Mouse (Mus musculus) left cerebral cortex, adult 11 months (tissue): ENCODE data around the gene Pgrmc1.
A peak's percentile ranks its signal among the peaks of the same experiment; 100 is the strongest.
"Not testable (repeated sequence)": the region's sequence is repeated elsewhere in the genome, so short reads cannot be mapped to it uniquely, and the experiment has no call there.

Experiments used
- DNase-seq: peaks from one replicate; pipeline ENCODE4 v3.0.0; 2022; ENCODE audit warnings: low spot score

Pgrmc1 gene

DNA sequence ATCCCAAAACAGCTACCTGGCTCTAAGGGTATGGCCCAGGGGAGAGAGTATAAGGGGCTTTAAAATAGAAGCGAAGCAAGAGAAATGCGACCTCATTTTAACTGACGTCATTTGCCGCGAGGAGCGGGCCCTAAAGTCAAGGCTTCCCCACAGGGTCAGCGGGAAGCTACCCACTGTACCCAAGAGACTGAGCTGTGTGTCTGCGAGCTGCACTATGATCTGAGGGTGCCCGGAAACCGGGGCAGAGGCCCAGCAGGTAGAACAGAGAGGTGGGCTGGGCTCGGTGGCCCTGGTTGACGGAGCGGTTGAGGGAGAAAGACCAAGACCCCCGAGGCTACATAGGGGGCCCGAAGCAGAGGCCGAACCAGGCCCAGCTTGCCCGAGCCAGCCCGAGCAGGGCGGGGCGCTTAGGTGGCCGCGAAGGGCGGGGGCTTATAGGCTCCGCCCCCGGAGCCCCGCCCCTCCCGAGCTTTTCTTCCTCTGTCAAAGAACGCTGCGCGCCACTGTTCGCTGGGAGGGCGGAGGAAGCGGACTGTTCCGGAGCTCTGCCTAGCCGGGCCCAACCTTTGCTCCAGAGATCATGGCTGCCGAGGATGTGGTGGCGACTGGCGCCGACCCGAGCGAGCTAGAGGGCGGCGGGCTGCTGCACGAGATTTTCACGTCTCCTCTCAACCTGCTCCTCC, at the start of gene Pgrmc1:
Gene Pgrmc1 (plus strand): TSS at position 500 of the 683 bp plus-strand sequence.
- DNase-seq, result peak; percentile 71

DNA sequence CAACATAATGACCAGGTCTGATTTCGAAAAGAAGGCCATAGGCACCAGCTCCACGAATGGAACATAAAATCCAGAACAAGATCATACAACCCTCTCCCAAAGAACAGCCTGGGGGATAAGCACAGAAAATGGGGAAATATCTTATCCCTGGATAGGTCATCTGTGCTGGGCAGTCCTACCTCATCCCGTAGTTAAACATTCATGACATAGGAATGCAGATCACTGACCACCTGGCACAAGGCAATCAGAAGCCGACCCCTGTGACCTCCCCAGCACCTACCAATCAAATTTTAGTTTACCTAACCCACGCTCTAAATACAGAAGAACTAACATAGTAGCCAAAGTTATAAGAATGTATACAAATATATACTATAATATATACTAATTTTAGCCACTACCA, 49.2 kb upstream of the Pgrmc1 start:
- DNase-seq, result no peak

DNA sequence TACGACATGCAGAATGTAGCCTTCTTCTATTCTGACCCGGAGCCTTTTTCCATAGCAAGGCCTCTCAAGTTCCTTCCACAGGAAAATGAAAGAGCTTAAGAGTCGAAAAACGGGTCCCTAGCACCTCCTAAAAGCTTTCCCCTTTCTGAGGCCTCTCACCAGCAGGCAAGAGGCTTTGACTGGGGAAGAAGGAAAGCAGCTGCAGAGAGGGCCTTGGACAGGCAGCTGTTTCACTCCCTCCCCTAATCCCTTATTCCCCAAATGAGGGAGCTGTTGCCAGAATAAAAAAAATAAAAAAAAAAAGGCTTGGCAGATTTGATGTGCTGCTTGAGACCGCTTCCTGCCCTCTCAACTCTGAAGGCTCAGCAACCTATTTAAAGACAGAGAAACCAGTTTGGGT, 47.1 kb upstream of the Pgrmc1 start:
- no peak for DNase-seq

DNA sequence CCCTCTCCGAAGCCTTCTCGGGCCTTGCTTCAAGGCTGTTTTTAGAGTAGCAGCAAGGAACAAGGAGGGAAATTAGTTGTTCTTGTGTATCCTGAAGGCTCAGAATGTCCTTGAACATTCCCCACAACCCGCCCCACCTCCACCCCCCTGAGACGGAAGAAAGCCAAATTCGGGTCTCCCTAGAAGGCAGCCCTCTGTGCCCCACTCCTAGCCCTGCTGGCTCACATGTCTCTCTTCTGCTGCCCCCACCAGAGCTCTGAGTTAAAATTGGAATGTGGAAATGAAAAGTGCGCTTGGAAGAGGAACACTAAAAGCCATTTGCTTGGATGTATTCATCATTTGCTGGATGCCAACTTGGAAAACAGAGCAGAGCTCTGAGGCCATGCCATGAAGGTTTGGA, 46.7 kb upstream of the Pgrmc1 start:
- DNase-seq, result no peak

DNA sequence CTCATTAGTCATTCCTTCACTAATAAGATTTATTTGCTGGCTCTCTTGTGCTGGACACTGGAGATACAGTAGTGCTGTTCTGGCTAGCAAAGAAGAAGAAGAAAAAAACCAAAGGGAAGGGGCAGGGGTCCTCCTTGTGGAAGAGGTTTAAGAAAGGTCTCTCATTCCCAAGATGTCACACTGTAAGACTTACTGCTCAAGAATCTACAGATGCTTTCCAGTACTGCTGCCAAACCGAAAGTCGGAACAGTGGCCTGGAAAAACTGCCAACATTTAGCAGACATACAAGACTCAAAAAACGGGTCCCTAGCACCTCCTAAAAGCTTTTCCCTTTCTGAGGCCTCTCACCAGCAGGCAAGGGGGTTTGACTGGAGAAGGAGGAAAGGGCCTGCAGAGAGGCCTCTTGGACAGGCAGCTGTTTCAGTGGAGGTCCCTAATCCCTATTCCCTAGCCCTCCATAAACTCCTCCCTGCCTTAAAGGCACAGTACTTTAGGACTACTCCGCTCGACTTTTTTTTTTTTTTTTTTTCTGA, 45.9 kb upstream of the Pgrmc1 start:
- no peak for DNase-seq

DNA sequence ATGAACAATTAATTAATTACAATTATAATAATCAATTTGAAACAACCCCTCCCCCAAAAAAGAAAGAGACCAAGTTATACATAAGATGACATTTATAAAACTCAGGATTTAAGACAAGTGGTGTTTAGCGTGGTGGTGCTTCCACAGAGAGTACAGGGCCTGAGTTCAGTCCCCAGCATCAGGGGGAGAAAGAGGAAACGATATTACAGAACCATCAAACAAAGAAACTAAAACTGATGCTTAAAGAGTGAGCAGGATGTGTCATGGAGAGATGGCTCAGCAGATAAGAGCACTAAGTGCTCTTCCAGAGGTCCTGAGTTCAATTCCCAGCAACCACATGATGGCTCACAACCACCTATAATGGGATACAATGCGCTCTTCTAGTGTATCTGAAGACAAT, 45.3 kb upstream of the Pgrmc1 start:
- DNase-seq, result no peak

DNA sequence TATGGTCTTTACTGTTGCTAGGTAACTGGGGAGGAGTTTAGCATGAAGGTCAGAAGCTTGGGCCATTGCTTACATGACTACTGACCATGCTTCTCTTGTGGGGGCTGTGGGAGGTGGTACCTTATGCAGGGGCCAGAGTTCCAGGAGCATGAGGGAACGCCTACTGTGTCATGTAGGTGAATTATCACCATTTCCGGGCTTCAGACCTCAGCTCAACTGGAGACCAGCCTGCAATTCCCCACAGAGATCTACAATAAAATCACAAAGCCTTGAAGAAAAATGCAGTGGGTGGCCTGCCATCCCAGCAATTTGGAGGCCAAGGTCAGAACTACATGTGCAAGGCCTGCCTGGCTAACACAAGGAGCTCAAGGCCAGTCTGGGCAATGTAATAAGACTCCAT, 42.8 kb upstream of the Pgrmc1 start:
- DNase-seq, result not testable (repeated sequence)

DNA sequence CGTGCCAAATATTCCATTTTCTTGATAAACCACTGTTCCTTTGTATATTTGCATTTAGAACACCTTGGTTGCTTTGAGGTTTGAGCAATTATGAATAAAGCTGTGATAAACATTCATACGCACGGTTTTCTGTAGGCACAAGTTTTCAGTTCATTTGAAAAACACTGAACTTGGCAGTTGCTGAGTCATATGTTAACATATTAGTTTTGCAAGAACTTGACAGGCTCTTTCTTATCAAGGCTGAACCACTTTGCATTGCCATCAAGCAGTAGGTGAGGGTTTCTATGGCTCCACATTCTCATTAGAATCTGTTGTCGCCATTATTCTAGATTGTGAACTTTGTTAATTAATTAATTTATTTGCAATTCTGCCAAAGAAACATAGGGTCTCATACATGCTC, 37.8 kb upstream of the Pgrmc1 start:
- no peak for DNase-seq

DNA sequence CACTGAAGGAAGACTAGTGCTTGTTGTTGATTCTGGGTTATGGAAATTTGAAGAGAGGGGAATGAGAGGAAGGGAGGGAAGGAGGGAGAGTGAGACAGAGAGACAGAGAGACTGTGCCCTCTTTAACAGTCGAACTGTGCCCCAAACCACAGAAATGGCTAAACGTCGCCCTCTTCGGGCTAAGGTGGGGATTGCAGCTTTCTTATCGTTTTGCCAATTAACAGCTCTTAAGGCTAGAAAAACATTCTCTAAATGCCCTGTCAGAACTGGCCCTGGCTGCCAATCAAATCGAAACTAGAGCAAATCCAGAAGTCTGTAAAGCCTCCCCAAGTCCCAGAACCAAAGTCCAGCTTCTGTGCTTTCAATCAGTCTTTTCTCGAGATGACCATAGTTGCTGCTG, 36.4 kb upstream of the Pgrmc1 start:
- peak; percentile 21 for DNase-seq

DNA sequence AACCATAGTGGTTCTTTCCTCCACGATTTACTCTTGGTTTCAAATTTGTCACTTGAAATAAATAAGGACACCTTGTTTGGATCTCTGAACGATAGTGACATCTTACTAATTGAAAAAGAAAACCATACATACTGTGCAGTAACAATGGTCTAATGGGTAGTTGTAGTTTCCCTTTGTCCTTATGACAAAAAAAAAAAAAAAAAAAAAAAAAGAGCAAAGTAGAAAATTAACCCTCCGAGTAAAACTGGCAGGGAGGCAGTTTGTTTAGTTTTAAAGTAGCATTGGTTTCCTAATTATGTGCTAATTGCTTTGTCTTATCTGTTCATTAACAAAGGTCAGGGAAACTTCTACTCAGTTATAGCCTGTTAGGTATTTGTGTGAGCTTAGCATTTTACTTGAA, 35.9 kb upstream of the Pgrmc1 start:
- DNase-seq, result no peak

DNA sequence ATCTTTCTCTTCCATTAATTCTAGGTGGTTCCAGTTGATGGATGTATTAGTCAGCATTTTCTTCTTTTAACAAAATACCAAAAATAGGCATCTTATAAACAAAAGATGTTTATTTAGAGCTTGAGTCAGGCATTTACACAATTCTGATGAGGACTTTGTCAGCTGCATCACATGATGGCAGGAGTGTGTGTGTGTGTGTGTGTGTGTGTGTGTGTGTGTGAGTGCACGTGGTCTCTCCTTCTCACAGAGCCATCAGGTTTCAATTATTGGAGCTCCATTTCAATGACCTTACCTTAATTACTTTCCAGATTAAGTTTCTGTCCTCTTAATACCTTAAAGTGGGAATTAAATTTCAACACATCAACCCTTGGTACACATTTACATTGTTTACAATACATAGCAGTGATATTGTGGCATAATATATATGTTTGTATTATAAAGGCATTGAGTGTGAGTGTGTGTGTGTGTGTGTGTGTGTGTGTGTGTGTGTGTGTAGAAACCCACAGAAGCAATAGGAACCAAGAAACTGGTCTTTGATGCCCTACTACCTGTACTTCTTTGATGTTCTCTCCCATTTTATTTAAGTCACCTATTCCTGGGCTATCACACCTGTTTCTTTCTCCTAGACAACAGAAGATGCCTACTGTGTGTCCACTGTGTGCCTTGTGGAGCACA, 11.2 kb upstream of the Pgrmc1 start:
- DNase-seq, result no peak

DNA sequence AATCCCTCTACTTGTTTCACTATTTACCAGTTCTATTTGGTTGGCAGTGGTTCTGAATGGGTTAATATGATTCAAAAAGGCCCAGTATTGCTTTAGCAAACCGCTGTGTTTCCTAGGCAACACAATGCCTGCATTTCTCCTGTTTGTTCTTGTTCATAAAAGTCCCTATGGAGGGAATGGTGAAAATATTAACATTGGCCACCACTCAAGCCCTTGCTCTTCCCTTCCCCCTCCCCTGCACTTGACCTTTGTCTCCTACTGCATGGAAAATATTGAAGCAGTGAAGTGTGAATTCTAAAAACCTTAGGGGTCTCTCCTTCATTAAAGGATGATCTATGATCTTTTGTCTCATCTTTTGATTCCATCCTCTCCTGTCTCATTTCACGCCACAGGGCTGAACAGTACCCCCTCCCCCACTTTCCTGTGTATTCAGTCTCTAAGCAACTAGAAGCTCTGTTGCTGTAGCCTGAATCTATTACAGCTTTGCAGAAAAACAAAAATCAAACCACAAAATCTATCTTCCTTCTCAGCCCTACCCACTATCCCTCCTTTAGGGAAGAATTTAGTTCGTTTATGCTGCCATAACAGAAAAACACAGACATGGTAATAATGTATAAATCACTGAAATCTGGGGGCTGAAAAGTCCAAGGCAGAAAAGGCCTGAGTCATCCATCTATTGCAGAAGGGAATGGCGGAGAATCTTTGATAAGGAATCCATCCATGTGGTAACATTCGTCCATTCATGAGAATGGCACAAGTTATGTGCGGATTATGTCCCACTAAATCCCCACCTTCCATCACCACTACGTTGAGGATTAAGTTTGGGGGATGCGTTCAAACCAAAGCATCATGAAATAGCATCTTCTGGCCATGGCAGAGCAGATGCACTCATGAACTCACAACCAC, 10.4 kb upstream of the Pgrmc1 start:
- DNase-seq, result no peak

DNA sequence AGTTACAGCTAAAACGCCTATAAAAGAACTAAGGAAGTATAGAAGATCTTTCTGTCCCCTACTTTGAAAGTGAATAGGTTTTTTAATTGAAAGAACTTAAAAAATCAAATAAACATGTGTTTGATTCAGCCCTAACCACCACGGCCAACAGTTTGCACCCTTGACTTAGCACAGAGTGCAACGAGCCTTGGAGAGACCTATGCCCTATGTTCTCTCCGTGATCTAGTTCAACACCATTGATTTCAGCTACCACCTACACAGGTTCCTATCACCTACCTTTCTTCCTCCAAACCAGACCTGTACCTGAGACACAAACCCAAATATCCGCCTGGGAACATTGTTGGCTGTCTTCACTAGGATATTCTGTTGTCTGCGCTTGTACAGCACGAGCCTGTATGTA, 7.7 kb upstream of the Pgrmc1 start:
- no peak for DNase-seq

DNA sequence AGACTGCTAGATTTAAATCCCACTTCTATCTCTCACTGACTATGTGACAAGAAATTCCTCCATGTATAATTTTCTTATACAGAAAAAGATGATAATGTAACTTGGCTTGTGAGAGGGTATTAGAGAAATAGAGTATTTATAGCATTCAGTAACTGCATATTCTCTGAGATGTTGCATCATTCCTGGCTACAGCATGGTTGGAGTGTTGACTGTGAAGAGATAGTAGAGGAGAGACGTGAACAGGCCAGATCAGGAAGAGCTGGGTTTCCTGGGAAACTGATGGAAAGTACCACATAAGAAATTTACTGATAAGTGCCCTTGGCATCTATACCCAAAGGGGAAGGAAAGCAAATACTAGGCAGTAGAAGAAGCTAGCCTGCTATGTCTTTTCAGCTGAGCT, 6.9 kb upstream of the Pgrmc1 start:
- DNase-seq, result no peak

DNA sequence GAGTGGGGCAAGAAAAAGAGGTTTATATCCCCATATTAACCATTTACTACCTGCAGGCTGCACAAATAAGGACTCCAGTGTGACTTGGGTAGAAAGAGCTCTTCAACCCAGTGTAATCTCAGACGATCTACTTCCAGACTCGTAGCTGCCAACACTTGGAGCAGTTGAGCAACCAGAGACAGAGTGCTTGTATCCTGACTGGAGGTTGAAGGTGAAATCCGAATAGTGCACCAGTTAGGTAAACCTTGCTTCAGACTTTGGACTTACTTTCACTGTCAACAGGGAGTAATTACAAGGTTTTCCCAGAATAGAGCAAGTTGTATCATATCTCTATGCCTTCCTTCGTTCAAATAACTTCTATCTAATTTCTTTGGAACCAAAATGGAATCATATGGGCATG, 6.5 kb upstream of the Pgrmc1 start:
- no peak for DNase-seq

DNA sequence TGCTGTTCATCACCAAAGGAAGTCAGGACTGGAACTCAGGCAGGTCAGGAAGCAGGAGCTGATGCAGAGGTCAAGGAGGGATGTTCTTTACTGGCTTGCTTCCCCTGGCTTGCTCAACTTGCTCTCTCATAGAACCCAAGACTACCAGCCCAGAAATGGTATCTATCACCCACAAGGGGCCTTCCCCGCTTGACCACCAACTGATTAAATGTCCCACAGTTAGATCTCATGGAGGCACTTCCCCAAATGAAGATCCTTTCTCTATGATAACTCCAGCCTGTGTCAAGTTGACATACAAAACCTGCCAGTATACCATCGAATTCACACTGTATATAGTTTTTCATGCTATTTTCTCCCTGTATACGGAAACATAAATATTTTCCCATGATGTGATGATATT, 2.8 kb upstream of the Pgrmc1 start:
- DNase-seq, result no peak

DNA sequence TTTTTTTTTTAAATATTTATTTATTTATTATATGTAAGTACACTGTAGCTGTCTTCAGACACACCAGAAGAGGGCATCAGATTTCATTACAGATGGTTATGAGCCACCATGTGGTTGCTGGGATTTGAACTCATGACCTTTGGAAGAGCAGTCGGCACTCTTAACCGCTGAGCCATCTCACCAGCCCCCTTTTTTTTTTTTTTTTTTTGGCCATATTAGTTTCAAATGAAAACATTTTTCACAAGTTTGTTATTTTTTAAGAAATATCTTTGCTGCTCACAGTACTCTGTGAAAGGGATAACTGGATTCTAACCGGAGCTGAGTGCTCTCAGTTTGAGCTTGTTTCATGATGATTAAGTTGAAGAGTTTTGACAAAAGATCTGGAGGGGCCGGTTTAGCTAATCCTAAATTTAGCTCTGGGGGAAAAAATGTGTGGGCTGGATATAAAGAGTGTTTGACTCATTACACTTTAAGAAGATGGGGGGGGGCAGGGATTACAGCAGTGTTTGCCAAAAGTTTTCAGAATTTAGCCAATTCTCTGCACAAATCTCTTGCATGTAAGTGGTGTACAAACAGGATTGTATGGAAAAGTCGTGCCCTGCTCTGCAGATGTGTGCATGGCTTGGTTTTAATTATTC, 1.4 kb upstream of the Pgrmc1 start:
- DNase-seq, result not testable (repeated sequence)

DNA sequence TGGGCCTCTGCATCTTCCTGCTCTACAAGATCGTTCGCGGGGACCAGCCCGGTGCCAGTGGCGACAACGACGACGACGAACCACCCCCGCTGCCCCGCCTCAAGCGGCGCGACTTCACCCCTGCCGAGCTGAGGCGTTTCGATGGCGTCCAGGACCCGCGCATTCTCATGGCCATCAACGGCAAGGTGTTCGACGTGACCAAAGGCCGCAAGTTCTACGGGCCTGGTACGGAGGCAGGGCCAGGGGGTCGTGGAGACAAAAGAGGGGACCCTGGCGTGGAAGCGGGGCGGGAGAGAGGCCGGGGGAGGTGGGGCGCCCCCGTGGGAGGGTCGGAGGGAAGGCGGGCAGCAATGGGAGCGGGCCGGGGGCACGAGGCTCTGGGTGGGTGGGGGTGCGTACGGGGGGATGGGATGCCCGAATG, 394 bp downstream of the Pgrmc1 start:
- DNase-seq, result no peak

DNA sequence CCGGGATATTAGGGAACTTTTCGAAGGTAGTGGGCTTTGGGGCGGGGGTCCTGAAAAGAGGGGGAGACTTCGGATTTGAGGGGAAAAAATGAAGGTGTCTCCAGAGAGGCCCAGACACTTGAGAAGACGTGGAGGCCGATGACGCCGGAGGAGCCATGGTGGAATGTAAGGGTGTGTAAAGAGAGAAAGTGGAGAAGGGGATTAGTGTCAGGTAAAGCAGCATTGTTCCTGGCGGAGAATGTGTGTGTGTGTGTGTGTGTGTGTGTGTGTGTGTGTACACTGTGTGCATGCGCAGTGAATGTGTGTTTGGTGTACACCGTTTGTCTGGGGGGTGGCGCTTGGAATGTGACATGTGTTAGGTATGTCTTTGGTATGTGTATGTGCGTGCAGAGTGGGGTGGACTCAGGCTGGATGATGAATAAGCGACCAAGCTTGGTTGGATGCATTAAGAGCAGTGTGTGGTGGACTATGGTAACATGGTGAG, 897 bp downstream of the Pgrmc1 start:
- no peak for DNase-seq

DNA sequence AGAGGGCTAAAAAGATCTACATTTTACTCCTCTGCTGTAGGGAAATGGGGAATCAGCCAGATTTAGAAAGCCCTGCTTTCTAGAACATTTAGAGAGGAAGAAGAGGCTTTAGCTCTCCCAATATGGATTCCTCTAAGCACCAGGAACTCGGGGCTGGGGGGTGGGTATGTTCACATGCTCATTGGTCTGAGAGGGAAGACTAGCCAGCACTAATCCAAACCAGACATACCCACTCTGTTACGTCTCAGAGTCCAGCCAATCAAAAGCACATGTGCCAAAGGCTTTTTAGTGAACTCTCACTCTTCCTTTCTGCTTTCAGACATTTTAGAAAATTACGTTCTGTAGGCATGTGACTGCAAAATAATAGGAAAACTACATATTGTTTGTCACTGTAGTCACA, 1.6 kb downstream of the Pgrmc1 start:
- no peak for DNase-seq

DNA sequence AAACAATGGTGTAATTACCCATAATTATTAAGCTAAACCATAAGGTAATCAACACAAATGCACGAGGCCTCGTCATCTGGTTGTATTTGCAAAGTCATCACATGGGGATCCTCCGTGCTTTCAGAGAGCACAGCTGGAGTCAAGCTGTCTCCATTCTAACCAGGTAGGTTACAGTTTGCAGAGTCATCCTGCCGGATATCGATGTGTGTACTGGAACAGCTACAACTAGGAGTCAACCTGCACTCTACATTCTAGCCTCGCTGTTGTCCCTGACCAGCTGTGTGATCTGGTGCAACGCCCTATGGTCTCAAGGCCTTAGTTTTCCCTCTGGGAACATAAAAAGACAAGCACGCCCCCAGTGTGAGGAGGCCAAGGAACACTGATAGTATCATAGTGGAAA, 2.1 kb downstream of the Pgrmc1 start:
- no peak for DNase-seq

DNA sequence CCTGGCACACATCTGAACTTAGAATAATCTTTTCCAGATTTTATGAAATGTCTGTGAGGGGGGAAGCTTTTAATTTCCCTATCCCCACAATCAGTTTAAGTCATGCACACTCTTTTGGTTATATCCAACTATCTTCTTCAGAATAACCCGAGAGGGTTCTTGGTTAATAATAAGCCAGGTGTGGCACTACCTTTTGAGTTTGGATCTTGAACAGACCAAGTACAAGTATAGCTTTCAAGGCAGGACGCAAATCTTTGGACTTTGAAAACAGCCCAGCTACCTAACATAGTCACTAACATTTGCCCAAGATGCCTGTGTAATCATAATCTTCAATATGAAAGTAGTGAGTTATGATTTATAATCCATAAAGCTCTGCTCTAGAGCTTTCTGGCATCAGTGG, 4.9 kb downstream of the Pgrmc1 start:
- no peak for DNase-seq
